Mouse (Mus musculus): ENCODE data around the gene Cnih1.

DNA sequence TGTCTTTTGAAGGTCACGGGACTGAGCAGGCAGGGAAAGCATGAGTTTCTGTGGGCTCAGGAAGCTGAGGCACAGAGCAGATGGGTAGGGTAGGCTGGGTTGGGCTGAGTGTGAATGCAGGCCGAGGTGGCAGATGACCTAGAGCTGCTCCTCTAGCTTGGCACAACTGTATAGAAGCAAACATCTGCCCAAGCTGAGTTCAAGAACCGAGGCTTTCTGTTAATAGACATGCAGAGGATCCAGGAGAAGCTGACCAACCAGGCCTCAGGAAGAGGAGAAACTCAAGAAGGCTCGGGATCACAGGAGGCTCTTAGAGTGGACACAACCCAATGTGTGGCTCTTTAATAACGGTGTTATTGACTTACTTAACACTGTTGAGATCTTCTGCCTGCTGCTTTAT lies 18.0 kb upstream of the Cnih1 start:
- TF ChIP-seq CTCF (IDR thresholded peaks at IDR 0.05): no peak
- no peak for TF ChIP-seq POLR2A (IDR thresholded peaks at IDR 0.05; ENCODE audit: insufficient read depth, low read depth, low read length)
- no peak for TF ChIP-seq EP300 (IDR thresholded peaks at IDR 0.05; ENCODE audit: insufficient read depth, low read depth, low read length)
